Mouse (Mus musculus): ENCODE data around the gene Sstr3. TPM values are rescaled to one million over a fixed set of nuclear protein-coding genes. Genes with fewer than 3 reads are reported as not detected.

Sstr3 gene
- total RNA-seq, 2 experiments from 2014 or later: not detected

DNA sequence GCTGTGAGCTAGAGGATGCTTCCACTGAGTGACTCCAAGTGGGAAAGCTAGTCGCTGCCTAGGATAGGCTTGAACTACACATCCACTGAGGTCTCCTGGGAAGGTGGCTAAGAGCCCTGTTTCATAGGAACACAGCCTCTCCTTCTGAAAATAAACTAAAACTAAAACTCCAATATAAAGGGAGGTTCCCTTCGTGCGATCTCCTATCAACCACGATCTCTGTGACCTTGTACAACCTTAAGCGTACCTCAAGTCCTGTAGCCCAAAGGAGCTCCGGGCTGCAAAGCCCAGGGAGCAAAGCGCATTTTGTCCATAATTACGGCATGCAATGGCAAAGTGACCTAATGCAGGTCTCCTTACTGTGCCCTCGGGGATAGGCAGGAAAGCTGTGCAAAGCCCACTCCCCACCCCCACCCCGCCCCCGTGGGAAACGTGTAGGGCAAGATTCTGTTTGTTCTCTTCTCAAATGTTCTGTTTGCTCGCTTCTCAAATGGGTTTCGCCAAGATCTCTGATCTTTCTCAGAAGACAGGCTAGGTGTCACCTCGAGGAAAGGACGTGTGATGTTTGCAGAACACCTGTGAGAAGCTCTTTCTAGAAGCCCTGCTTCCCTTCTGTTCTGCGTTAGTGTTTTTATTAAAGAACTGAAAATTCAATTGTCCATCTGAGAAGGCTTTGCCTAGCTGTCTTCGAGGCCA is 41.9 kb downstream of the Sstr3 start:
- DNase-seq: no peak

DNA sequence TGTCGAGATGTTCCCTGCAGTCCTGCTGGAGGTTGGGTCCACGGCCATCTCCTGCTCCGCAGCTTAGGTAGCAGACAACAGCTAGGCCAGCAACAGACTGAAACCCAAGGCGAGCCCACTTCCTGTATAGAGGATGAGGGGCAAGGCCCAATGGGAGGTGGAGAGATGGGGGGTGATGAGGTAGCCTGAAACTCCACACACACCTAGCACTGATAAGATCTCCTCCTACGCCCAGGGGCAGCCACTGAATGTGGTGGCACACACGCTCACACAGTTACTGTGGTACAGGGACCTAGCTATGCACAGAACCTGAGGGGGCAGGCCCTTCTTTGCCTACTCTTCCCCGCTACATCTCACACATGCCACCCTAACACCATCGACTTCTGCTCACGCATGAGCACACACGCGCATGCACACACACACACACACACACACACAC is 49.5 kb downstream of the Sstr3 start, which contains the start of gene Il2rb:
TSS of gene Il2rb (minus strand) at position 304 of the 439 bp plus-strand sequence.
- DNase-seq: no peak

DNA sequence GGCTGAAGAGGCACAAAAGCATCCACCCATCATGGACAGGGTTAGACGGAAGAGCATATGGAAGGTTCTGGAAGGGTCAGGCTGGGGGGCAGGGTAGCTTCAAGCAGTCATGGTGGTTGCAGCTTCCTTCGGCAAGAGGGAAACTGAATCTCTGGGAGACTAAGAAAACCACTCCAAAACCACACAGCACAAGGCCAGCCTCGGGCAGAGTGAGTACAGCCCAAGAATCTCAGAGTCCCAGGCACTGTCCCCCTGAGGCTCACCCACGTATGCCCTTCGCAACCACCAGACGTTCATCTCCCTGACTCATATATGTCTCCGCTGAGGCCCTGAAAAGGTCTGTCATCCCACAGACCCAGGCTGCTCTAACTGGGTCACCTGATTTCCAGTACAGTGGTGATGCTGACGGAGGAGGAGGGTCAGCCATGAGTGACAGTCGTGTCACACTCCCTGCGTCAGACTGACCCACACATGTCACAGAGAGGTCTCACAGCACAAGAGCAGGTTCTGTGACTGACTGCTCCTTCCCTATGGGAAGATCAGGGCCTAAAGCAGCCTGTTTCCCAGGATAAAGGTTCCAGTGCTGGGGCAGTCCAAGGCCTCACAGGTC is 51.0 kb downstream of the Sstr3 start:
- no peak for DNase-seq

DNA sequence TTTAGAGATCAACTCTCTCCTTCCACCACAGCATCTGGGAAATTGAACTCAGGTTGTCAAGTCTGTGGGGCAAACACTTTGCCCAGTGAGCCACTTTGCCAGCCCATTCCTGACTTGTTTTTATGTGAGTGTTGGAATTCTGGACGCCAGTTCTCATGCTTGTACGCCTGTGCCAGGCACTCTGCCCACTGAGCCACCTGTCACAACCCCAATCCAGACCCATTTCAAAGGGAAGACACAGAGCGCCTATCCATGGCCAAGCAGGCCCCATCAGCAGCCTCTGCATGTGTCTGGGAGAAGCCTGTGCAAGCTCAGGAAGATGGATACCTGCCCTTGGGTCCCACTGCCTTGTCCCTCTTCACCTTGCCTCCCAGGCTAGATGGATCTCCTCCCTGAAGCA is 53.2 kb downstream of the Sstr3 start:
- DNase-seq: no peak

DNA sequence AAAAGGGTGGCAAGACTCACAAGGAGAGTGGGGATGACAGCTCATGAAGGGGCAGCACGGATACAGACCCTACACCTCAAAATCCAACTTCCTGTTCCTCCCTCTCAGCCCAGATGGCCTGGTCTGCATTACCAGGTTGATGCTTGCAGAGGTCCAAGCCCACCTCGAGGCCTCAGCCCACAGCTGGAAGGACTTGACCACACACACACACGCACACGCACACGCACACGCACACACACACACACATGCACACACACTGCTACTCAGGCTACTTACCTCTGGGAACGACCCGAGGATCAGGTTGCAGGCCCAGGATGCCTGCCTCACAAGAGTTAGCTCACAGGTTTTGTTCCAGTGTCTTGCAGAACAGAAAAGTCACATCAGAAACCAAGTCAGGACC is 54.6 kb downstream of the Sstr3 start:
- DNase-seq: no peak

DNA sequence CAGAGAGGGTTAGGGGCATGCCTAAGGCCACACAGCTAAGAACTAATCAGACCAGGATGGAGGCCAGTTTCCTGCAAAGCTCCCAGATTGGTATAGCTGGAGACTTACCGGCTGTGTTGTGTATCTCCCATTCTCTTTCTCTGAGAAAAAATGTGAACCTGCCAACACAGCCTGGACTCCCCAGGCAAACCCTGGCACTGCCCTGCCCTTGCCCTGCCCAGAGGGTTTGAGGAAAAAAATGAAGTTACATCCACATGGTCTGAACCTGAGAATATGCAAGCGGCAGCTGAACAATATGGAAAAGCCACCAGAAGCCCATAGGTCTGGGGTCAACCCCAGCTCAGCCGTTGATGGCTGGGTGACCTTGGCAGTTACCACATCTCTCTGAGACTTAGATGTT is 55.2 kb downstream of the Sstr3 start:
- DNase-seq: no peak

DNA sequence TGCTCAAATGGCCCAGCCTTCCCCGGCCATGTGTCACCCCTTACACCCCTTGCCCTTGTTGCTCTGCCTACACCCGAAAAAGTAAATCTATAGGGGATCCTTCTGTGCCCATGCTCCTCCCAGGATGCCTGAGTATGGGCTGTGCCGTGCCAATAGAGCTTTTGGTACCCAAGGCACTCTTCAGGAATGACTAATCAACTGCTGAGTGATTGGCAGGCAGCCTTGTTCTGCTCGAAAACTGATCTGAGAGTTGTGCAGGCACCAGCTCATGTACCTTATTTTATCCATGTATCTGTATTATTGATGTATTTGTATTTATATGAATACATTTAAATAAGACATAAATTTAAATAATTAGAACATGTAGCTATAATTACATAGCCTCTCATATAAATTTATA is 57.4 kb downstream of the Sstr3 start:
- DNase-seq: no peak

Other genes starting within 250 kb of the Sstr3 start
- gene Csf2rb2, start 239.0 kb downstream of the Sstr3 start, total RNA-seq (2021): 1 to 10 TPM in 1 of 2 experiments, under 1 TPM in 1; 0.38 to 1.1 TPM
- 1 to 10 TPM in 1 of 2 experiments, under 1 TPM in 1; 0.95 to 2.4 TPM for gene Csf2rb, start 218.9 kb downstream of the Sstr3 start, total RNA-seq (2021)
- gene Tex33, start 148.8 kb downstream of the Sstr3 start, total RNA-seq (2021): not detected
- gene Tst, start 138.8 kb downstream of the Sstr3 start, total RNA-seq (2021): 10 to 100 TPM; 18.4 to 26.5 TPM
- 10 to 100 TPM; 55.7 to 56.8 TPM for gene Mpst, start 138.3 kb downstream of the Sstr3 start, total RNA-seq (2021)
- 10 to 100 TPM; 15.8 to 22.8 TPM for gene Kctd17, start 116.1 kb downstream of the Sstr3 start, total RNA-seq (2021)
- not detected for gene Tmprss6, start 76.1 kb downstream of the Sstr3 start, total RNA-seq (2021)
- gene Il2rb, start 49.4 kb downstream of the Sstr3 start, total RNA-seq (2021): not detected
- gene C1qtnf6, start 13.3 kb downstream of the Sstr3 start, total RNA-seq (2021): 10 to 100 TPM; 16.4 to 16.8 TPM
- 1 to 10 TPM in 1 of 2 experiments, under 1 TPM in 1; 0.43 to 3.4 TPM for gene Rac2, start 28.1 kb upstream of the Sstr3 start, total RNA-seq (2021)
- gene Cyth4, start 52.4 kb upstream of the Sstr3 start, total RNA-seq (2021): 1 to 10 TPM; 2.4 to 2.8 TPM
- under 1 TPM; 0.05 to 0.31 TPM for gene Elfn2, start 174.1 kb upstream of the Sstr3 start, total RNA-seq (2021)
- 1 to 10 TPM; 2.4 to 6.4 TPM for gene Mfng, start 228.8 kb upstream of the Sstr3 start, total RNA-seq (2021)